Mouse (Mus musculus): ENCODE data around the gene Ppp1r27. TPM values are rescaled to one million over a fixed set of nuclear protein-coding genes. Genes with fewer than 3 reads are reported as not detected.

Gene Ppp1r27
- total RNA-seq, 1 experiment: not detected

DNA sequence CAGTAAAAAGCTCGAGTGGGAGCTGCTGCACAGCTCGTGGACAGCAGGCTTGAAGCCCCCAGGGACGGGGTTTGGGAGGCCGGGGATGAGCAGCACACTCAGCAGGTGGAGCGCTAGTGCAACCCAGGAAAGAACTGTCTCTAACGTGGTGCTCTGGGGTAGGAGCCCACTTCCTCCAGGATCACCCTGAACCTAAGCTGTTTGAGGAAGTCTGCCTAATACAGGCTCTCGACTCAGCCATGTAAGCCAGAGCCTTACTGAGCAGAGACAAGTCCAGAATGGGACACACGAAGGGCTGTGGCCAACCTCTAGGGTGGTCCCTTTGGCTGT is 12.0 kb downstream of the Ppp1r27 start:
- TF ChIP-seq ZNF384 (IDR thresholded peaks at IDR 0.05; ENCODE audit: low read depth, low read length): no peak
- TF ChIP-seq CHD2 (IDR thresholded peaks at IDR 0.05; ENCODE audit: low read depth, low read length): no peak
- no peak for TF ChIP-seq MAFK (IDR thresholded peaks at IDR 0.05; ENCODE audit: insufficient read depth, low read depth, low read length)
- TF ChIP-seq ZC3H11A (IDR thresholded peaks at IDR 0.05; ENCODE audit: borderline replicate concordance, low read depth, low read length): no peak
- no peak for TF ChIP-seq HCFC1 (IDR thresholded peaks at IDR 0.05; ENCODE audit: borderline replicate concordance, insufficient read depth, low read length)
- in situ Hi-C loops (cut with MboI; ENCODE audit: low sequenced_read_pairs in 2 of 2, unreplicated experiment in 2 of 2): no loop called here
- H3K27ac ChIP-seq (ENCODE audit: insufficient read depth, low read depth, low read length, poor library complexity, severe bottlenecking): no peak overlapping the region

GRCm38 (mm10) chr11:120538485-120538884 is 12.4 kb downstream of the Ppp1r27 start:
- no peaks in the 10 kb centered on the region for H3K9me3 ChIP-seq (ENCODE audit: control insufficient read depth, insufficient read depth, low read depth, low read length)
- H3K36me3 ChIP-seq (ENCODE audit: control insufficient read depth, insufficient read depth, low read length, poor library complexity, severe bottlenecking): no peaks in the 10 kb centered on the region; the same call in 1 of the 2 replicates
- H3K27ac ChIP-seq (ENCODE audit: insufficient read depth, low read depth, low read length, poor library complexity, severe bottlenecking): no peak overlapping the region
- no peak for DNase-seq (ENCODE audit: low read depth, low spot score)
- H3K4me1 ChIP-seq (ENCODE audit: control insufficient read depth in 2 of 2, insufficient read depth in 2 of 2, low read length in 2 of 2, poor library complexity in 1 of 2): peaks cover 0 to 15% of the 10 kb centered on the region in 2 experiments; a peak in 1 of 4 replicates
- no peak overlapping the region for H3K9ac ChIP-seq (ENCODE audit: insufficient read depth, low read depth, low read length, poor library complexity, severe bottlenecking)
- in situ Hi-C loops (cut with MboI; ENCODE audit: low sequenced_read_pairs in 2 of 2, unreplicated experiment in 2 of 2): no loop called here
- TF ChIP-seq HCFC1 (IDR thresholded peaks at IDR 0.05; ENCODE audit: borderline replicate concordance, insufficient read depth, low read length) (no peak), ZC3H11A (IDR thresholded peaks at IDR 0.05; ENCODE audit: borderline replicate concordance, low read depth, low read length) (no peak), CHD2 (IDR thresholded peaks at IDR 0.05; ENCODE audit: low read depth, low read length) (no peak), MAFK (IDR thresholded peaks at IDR 0.05; ENCODE audit: insufficient read depth, low read depth, low read length) (no peak), ZNF384 (IDR thresholded peaks at IDR 0.05; ENCODE audit: low read depth, low read length) (no peak)
- no peak overlapping the region for H3K4me3 ChIP-seq (ENCODE audit: insufficient read depth in 1 of 2, low read depth in 1 of 2, low read length in 2 of 2, poor library complexity in 1 of 2, severe bottlenecking in 1 of 2)

More for the DNA sequence above, 12.0 kb downstream of the Ppp1r27 start:
- no peak overlapping the region for H3K4me3 ChIP-seq (ENCODE audit: insufficient read depth in 1 of 2, low read depth in 1 of 2, low read length in 2 of 2, poor library complexity in 1 of 2, severe bottlenecking in 1 of 2)
- no peaks in the 10 kb centered on the region for H3K9me3 ChIP-seq (ENCODE audit: control insufficient read depth, insufficient read depth, low read depth, low read length)
- no peak overlapping the region for H3K9ac ChIP-seq (ENCODE audit: insufficient read depth, low read depth, low read length, poor library complexity, severe bottlenecking)
- DNase-seq (ENCODE audit: low read depth, low spot score): no peak
- H3K4me1 ChIP-seq (ENCODE audit: control insufficient read depth in 2 of 2, insufficient read depth in 2 of 2, low read length in 2 of 2, poor library complexity in 1 of 2): peaks cover 0 to 15% of the 10 kb centered on the region in 2 experiments; a peak in 1 of 4 replicates
- H3K36me3 ChIP-seq (ENCODE audit: control insufficient read depth, insufficient read depth, low read length, poor library complexity, severe bottlenecking): no peaks in the 10 kb centered on the region; the same call in 1 of the 2 replicates

DNA sequence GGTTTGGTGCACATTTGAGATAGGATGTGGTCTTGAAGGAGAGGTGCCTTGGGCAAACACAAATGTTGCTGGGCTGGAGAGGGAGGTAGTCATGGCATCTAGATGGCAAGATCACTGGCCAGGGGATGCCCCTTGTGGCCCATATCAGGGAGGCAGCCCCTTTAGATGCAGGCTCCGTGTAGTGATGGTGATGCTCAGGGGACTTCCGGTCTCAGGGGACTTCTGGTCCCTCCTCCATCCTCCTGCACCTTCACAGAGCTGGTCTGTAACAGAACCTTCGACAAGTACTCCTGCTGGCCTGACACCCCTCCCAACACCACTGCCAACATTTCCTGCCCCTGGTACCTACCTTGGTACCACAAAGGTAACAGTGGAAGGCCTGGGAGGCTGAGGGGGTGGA is 15.1 kb downstream of the Ppp1r27 start:
- Histone ChIP-seq H3K4me1 (ENCODE audit: control insufficient read depth in 2 of 2, insufficient read depth in 2 of 2, low read length in 2 of 2, poor library complexity in 1 of 2) (peaks cover 0 to 17% of the 10 kb centered on the region in 2 experiments; a peak in 1 of 4 replicates), H3K9ac (ENCODE audit: insufficient read depth, low read depth, low read length, poor library complexity, severe bottlenecking) (no peak overlapping the region), H3K27ac (ENCODE audit: insufficient read depth, low read depth, low read length, poor library complexity, severe bottlenecking) (no peak overlapping the region), H3K36me3 (ENCODE audit: control insufficient read depth, insufficient read depth, low read length, poor library complexity, severe bottlenecking) (no peaks in the 10 kb centered on the region), H3K4me3 (ENCODE audit: insufficient read depth in 1 of 2, low read depth in 1 of 2, low read length in 2 of 2, poor library complexity in 1 of 2, severe bottlenecking in 1 of 2) (no peak overlapping the region), H3K9me3 (ENCODE audit: control insufficient read depth, insufficient read depth, low read depth, low read length) (no peaks in the 10 kb centered on the region)
- in situ Hi-C loops (cut with MboI; ENCODE audit: low sequenced_read_pairs in 2 of 2, unreplicated experiment in 2 of 2): no loop called here
- no peak for DNase-seq (ENCODE audit: low read depth, low spot score)
- no peak for TF ChIP-seq MAFK (IDR thresholded peaks at IDR 0.05; ENCODE audit: insufficient read depth, low read depth, low read length)
- TF ChIP-seq CHD2 (IDR thresholded peaks at IDR 0.05; ENCODE audit: low read depth, low read length): no peak
- no peak for TF ChIP-seq ZC3H11A (IDR thresholded peaks at IDR 0.05; ENCODE audit: borderline replicate concordance, low read depth, low read length)
- TF ChIP-seq ZNF384 (IDR thresholded peaks at IDR 0.05; ENCODE audit: low read depth, low read length): no peak
- no peak for TF ChIP-seq HCFC1 (IDR thresholded peaks at IDR 0.05; ENCODE audit: borderline replicate concordance, insufficient read depth, low read length)

- H3K36me3 ChIP-seq (ENCODE audit: control insufficient read depth, insufficient read depth, low read length, poor library complexity, severe bottlenecking): no peaks in the 10 kb centered on the region
- H3K27ac ChIP-seq (ENCODE audit: insufficient read depth, low read depth, low read length, poor library complexity, severe bottlenecking): no peak overlapping the region
- no peak for TF ChIP-seq CHD2 (IDR thresholded peaks at IDR 0.05; ENCODE audit: low read depth, low read length)
- in situ Hi-C loops (cut with MboI; ENCODE audit: low sequenced_read_pairs in 2 of 2, unreplicated experiment in 2 of 2): no loop called here
- H3K9ac ChIP-seq (ENCODE audit: insufficient read depth, low read depth, low read length, poor library complexity, severe bottlenecking): no peak overlapping the region
- no peaks in the 10 kb centered on the region for H3K9me3 ChIP-seq (ENCODE audit: control insufficient read depth, insufficient read depth, low read depth, low read length)
- no peak for DNase-seq (ENCODE audit: low read depth, low spot score)
- H3K4me3 ChIP-seq (ENCODE audit: insufficient read depth in 1 of 2, low read depth in 1 of 2, low read length in 2 of 2, poor library complexity in 1 of 2, severe bottlenecking in 1 of 2): no peak overlapping the region
- peaks cover 0 to 16% of the 10 kb centered on the region in 2 experiments; a peak in 1 of 4 replicates for H3K4me1 ChIP-seq (ENCODE audit: control insufficient read depth in 2 of 2, insufficient read depth in 2 of 2, low read length in 2 of 2, poor library complexity in 1 of 2)
Observed at GRCm38 (mm10) chr11:120535145-120535544, 15.8 kb downstream of the Ppp1r27 start.

GRCm38 (mm10) chr11:120534093-120534492 is 16.8 kb downstream of the Ppp1r27 start:
- TF ChIP-seq ZC3H11A (IDR thresholded peaks at IDR 0.05; ENCODE audit: borderline replicate concordance, low read depth, low read length) (no peak), CHD2 (IDR thresholded peaks at IDR 0.05; ENCODE audit: low read depth, low read length) (no peak), ZNF384 (IDR thresholded peaks at IDR 0.05; ENCODE audit: low read depth, low read length) (no peak)
- Histone ChIP-seq H3K9ac (ENCODE audit: insufficient read depth, low read depth, low read length, poor library complexity, severe bottlenecking) (no peak overlapping the region), H3K4me1 (ENCODE audit: control insufficient read depth in 2 of 2, insufficient read depth in 2 of 2, low read length in 2 of 2, poor library complexity in 1 of 2) (peaks cover 0 to 5% of the 10 kb centered on the region in 2 experiments; a peak in 1 of 4 replicates), H3K36me3 (ENCODE audit: control insufficient read depth, insufficient read depth, low read length, poor library complexity, severe bottlenecking) (no peaks in the 10 kb centered on the region), H3K27ac (ENCODE audit: insufficient read depth, low read depth, low read length, poor library complexity, severe bottlenecking) (no peak overlapping the region), H3K9me3 (ENCODE audit: control insufficient read depth, insufficient read depth, low read depth, low read length) (no peaks in the 10 kb centered on the region), H3K4me3 (ENCODE audit: insufficient read depth in 1 of 2, low read depth in 1 of 2, low read length in 2 of 2, poor library complexity in 1 of 2, severe bottlenecking in 1 of 2) (no peak overlapping the region)
- DNase-seq (ENCODE audit: low read depth, low spot score): no peak
- in situ Hi-C loops (cut with MboI; ENCODE audit: low sequenced_read_pairs in 2 of 2, unreplicated experiment in 2 of 2): no loop called here
